Mouse (Mus musculus) neutrophil, adult 5-6 weeks (primary cell): Measurements from ENCODE around the gene Nom1. TPM values are rescaled to one million over a fixed set of nuclear protein-coding genes. Genes with fewer than 3 reads are reported as not detected.
"Not testable (repeated sequence)": the region's sequence is repeated elsewhere in the genome, so short reads cannot be mapped to it uniquely, and the experiment has no call there.

ENCODE experiments used
- ATAC-seq: fragments of 151-379, 151-347 bp; 2 replicates; pipeline ENCODE4 v1.8.0; 2017; ENCODE audit warnings: mild to moderate bottlenecking, moderate TSS enrichment; ENCODE audit not compliant: insufficient number of reproducible peaks, poor library complexity, low FRiP score, severe bottlenecking; ENCODE audit errors: extremely low read depth
- total RNA-seq: library from RNA; stranded (forward); fragments of 200-1000 nt; gene quantifications from 2 replicates; pipeline ENCODE4 v1.2.3, GENCODE M21; 2017

The Nom1 gene
- total RNA-seq = 9.9 and 11.1 TPM in 2 replicates

- ATAC-seq = peak; percentile 96
Measured at GRCm38 (mm10) chr5:29434228-29434871, at the start of gene Nom1. Gene Nom1 (plus strand): TSS chr5:29434664.

GRCm38 (mm10) chr5:29387591-29387990, 46.9 kb upstream of the Nom1 start:
- ATAC-seq = no peak

GRCm38 (mm10) chr5:29388181-29388943, 46.1 kb upstream of the Nom1 start:
- ATAC-seq = no peak

- no peak for ATAC-seq
Measured at GRCm38 (mm10) chr5:29388944-29389765, 45.3 kb upstream of the Nom1 start.

GRCm38 (mm10) chr5:29398427-29398826, 36.0 kb upstream of the Nom1 start:
- no peak for ATAC-seq

GRCm38 (mm10) chr5:29410854-29411253, 23.6 kb upstream of the Nom1 start:
- no peak for ATAC-seq

- no peak for ATAC-seq
Measured at GRCm38 (mm10) chr5:29413041-29413440, 21.4 kb upstream of the Nom1 start.

GRCm38 (mm10) chr5:29423330-29423729, 11.1 kb upstream of the Nom1 start:
- ATAC-seq = not testable (repeated sequence)

- ATAC-seq = peak; percentile 7; the same call in 1 of the 2 replicates
Measured at GRCm38 (mm10) chr5:29434872-29435358, 451 bp downstream of the Nom1 start.

- no peak for ATAC-seq
Measured at GRCm38 (mm10) chr5:29435491-29435890, 1.0 kb downstream of the Nom1 start.

GRCm38 (mm10) chr5:29436728-29437127, 2.3 kb downstream of the Nom1 start:
- not testable (repeated sequence) for ATAC-seq

- ATAC-seq = no peak
Measured at GRCm38 (mm10) chr5:29445275-29445674, 10.8 kb downstream of the Nom1 start.

- ATAC-seq = no peak
Measured at GRCm38 (mm10) chr5:29452352-29452751, 17.9 kb downstream of the Nom1 start.

GRCm38 (mm10) chr5:29456895-29457656, 22.6 kb downstream of the Nom1 start:
- ATAC-seq = no peak

- no peak for ATAC-seq
Measured at GRCm38 (mm10) chr5:29462943-29463686, 28.7 kb downstream of the Nom1 start.

- no peak for ATAC-seq
Measured at GRCm38 (mm10) chr5:29467489-29468350, 33.3 kb downstream of the Nom1 start.

- ATAC-seq = no peak
Measured at GRCm38 (mm10) chr5:29468351-29469065, 34.0 kb downstream of the Nom1 start.
